Mouse (Mus musculus): Measurements from ENCODE around the gene Mcl1. TPM values are rescaled to one million over a fixed set of nuclear protein-coding genes. Genes with fewer than 3 reads are reported as not detected.

The Mcl1 gene
- polyA plus RNA-seq, 1 experiment from 2014 or later, result 52.3 TPM

GRCm38 (mm10) chr3:95709044-95709443 is 50.5 kb downstream of the Mcl1 start:
- H3K36me3 ChIP-seq, result no peaks in the 10 kb centered on the region
- ATAC-seq, result no peak
- WGBS, result 88% methylated on average over 4 of the region's 4 CpGs
- no peaks in the 10 kb centered on the region for H3K9me3 ChIP-seq
- no peaks in the 10 kb centered on the region for H3K4me1 ChIP-seq (replicated peaks)
- H3K27me3 ChIP-seq (replicated peaks), result no peaks in the 10 kb centered on the region
- H3K27ac ChIP-seq, result no peak overlapping the region
- H3K4me3 ChIP-seq (replicated peaks), result no peak overlapping the region
- H3K9ac ChIP-seq, result no peak overlapping the region
- H3K4me2 ChIP-seq (replicated peaks), result no peak overlapping the region

- Histone ChIP-seq H3K27me3 (replicated peaks) (no peaks in the 10 kb centered on the region), H3K9ac (no peak overlapping the region), H3K4me2 (replicated peaks) (no peak overlapping the region), H3K36me3 (no peaks in the 10 kb centered on the region), H3K27ac (no peak overlapping the region), H3K4me1 (replicated peaks) (no peaks in the 10 kb centered on the region), H3K4me3 (replicated peaks) (no peak overlapping the region), H3K9me3 (no peaks in the 10 kb centered on the region)
- ATAC-seq, result no peak
These were observed 51.4 kb downstream of the Mcl1 start for GRCm38 (mm10) chr3:95709967-95710366.

Other genes starting within 250 kb of the Mcl1 start
- gene Arnt, start 224.4 kb upstream of the Mcl1 start, polyA plus RNA-seq (2015; fragmentation: Nextera tagmentation; extraction: Ambion mirVana), result 32.8 and 34.6 TPM in 2 replicates
- gene Ctsk, start 159.5 kb upstream of the Mcl1 start, polyA plus RNA-seq (2015; fragmentation: Nextera tagmentation; extraction: Ambion mirVana), result 8.5 and 9.5 TPM in 2 replicates
- 28.2 and 29.6 TPM in 2 replicates for gene Ctss, start 132.0 kb upstream of the Mcl1 start, polyA plus RNA-seq (2015; fragmentation: Nextera tagmentation; extraction: Ambion mirVana)
- not detected in 2 replicates for gene Hormad1, start 99.1 kb upstream of the Mcl1 start, polyA plus RNA-seq (2015; fragmentation: Nextera tagmentation; extraction: Ambion mirVana)
- 40.2 and 41.4 TPM in 2 replicates for gene Golph3l, start 69.9 kb upstream of the Mcl1 start, polyA plus RNA-seq (2015; fragmentation: Nextera tagmentation; extraction: Ambion mirVana)
- gene Ensa, start 33.8 kb upstream of the Mcl1 start, polyA plus RNA-seq (2015; fragmentation: Nextera tagmentation; extraction: Ambion mirVana), result 65.1 and 69.0 TPM in 2 replicates
- gene Adamtsl4, start 29.1 kb downstream of the Mcl1 start, polyA plus RNA-seq (2015; fragmentation: Nextera tagmentation; extraction: Ambion mirVana), result 2.3 and 3.0 TPM in 2 replicates
- 20.2 and 20.9 TPM in 2 replicates for gene Ecm1, start 80.8 kb downstream of the Mcl1 start, polyA plus RNA-seq (2015; fragmentation: Nextera tagmentation; extraction: Ambion mirVana)
- 54.4 and 54.5 TPM in 2 replicates for gene Tars2, start 101.4 kb downstream of the Mcl1 start, polyA plus RNA-seq (2015; fragmentation: Nextera tagmentation; extraction: Ambion mirVana)
- gene Rprd2, start 160.1 kb downstream of the Mcl1 start, polyA plus RNA-seq (2015; fragmentation: Nextera tagmentation; extraction: Ambion mirVana), result 16.9 and 18.3 TPM in 2 replicates
- gene Prpf3, start 197.1 kb downstream of the Mcl1 start, polyA plus RNA-seq (2015; fragmentation: Nextera tagmentation; extraction: Ambion mirVana), result 44.2 and 44.9 TPM in 2 replicates
- gene Mrps21, start 212.7 kb downstream of the Mcl1 start, polyA plus RNA-seq (2015; fragmentation: Nextera tagmentation; extraction: Ambion mirVana), result 346 and 351 TPM in 2 replicates
- 5.6 and 5.8 TPM in 2 replicates for gene Ciart, start 223.5 kb downstream of the Mcl1 start, polyA plus RNA-seq (2015; fragmentation: Nextera tagmentation; extraction: Ambion mirVana)
- 21.3 and 22.9 TPM in 2 replicates for gene BC028528, start 233.2 kb downstream of the Mcl1 start, polyA plus RNA-seq (2015; fragmentation: Nextera tagmentation; extraction: Ambion mirVana)
- gene Aph1a, start 235.2 kb downstream of the Mcl1 start, polyA plus RNA-seq (2015; fragmentation: Nextera tagmentation; extraction: Ambion mirVana), result 38.3 and 38.8 TPM in 2 replicates
- gene Car14, start 245.9 kb downstream of the Mcl1 start, polyA plus RNA-seq (2015; fragmentation: Nextera tagmentation; extraction: Ambion mirVana), result 1.5 and 1.9 TPM in 2 replicates

Data from intestine, embryonic 15.5 days (tissue).